Mouse (Mus musculus): ENCODE results near the gene Cd300lb. TPM values are rescaled to one million over a fixed set of nuclear protein-coding genes. Genes with fewer than 3 reads are reported as not detected.
"Not testable (repeated sequence)": the region's sequence is repeated elsewhere in the genome, so short reads cannot be mapped to it uniquely, and the experiment has no call there.

Cd300lb gene
- total RNA-seq (2021), result under 1 TPM; 0.33 to 0.37 TPM
- long read RNA-seq, experiment 1, result 0 reads
- long read RNA-seq, experiment 2, result 0 reads

DNA sequence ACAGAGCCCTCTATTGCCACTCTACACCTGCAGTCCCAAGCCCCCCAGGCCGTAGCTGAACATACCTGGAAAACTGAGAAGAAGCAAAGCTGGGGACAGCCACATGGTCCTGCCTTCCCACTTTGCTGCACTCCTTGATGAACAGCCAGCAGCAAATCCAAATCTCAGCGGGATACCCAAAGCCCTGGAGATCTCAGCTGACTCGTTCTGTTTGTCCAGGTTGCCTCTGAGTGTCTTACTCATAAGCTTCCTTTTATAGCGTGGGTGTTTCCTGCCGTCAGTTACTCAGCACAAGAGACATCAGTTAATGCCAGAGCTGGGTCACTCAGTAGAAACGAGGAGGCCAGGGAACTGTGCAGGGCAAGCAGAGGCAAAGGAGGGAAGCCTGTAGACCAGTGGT, at the start of gene Cd300lb:
TSS of gene Cd300lb (minus strand) at position 243 of the 400 bp plus-strand sequence.
- intact Hi-C loops (cut with DNase I), result no loop called here
- DNase-seq, result no peak

DNA sequence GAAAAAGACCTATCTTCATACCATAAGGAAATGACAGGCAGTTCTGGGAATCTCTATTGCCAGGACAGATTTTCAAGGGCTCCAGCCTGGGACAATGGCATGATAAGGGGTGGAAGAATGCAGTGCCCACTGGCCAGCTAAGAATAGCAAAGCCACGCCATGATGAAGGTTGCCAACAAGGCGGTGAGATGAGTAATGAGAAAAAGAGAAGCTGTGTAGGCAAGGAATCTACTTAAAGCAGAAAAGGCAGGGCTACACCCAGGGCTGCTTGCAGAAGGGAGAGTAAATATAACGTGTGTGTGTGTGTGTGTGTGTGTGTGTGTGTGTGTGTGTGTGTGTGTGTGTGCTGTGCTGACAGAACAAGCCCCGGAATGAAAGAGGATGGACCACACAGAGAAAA, 47.7 kb upstream of the Cd300lb start:
- intact Hi-C loops (cut with DNase I), result no loop called here

DNA sequence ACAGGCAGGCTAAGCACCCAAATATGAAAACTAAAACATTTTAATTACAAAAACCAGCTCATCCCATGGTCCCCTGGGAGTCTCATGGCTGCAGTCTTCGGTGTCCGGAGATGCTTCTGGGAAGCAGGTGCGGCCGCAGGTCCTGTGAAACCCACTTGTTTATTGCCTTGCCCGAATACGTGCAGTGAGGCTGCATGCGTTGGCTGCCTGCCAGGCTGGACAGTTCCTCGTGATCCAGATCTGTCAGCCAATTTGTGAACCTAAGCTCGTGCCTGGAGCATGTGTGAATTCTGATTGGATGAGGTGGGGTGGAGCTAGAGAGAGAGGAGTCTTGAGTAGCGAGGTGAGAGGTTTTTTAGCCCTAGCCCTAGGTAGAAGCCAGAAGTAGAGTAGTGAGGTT, 38.5 kb upstream of the Cd300lb start:
- intact Hi-C loops (cut with DNase I), result no loop called here

More for the DNA sequence above, 47.7 kb upstream of the Cd300lb start:
- DNase-seq, result no peak

DNA sequence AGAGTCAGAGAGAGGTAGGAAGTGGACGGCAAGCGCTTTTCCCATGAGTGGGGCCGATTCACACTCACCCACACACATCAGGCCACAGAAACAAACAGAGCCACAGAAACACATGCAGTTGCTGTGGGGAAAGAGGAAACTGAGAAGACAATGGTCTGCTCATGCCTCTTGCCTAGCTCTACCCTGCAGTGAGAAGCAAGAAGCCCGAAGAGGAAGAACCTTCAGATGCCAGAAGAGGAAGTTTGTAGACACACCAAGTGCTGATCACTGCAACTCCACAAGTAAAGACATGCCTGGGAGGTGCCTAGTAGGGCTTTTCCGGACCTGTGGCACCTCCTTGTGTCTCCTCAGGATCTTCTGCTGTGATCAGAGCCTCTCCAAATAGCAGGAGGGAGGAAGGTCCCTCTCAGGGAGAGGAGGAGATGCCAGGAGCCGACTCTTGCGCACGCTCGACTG, 34.6 kb upstream of the Cd300lb start, which contains the start of gene Cd300c:
TSS of gene Cd300c (minus strand) at position 406 of the 456 bp plus-strand sequence.
- no peak for DNase-seq
- intact Hi-C loops (cut with DNase I), result no loop called here

More for the DNA sequence above, 38.5 kb upstream of the Cd300lb start:
- DNase-seq, result no peak

DNA sequence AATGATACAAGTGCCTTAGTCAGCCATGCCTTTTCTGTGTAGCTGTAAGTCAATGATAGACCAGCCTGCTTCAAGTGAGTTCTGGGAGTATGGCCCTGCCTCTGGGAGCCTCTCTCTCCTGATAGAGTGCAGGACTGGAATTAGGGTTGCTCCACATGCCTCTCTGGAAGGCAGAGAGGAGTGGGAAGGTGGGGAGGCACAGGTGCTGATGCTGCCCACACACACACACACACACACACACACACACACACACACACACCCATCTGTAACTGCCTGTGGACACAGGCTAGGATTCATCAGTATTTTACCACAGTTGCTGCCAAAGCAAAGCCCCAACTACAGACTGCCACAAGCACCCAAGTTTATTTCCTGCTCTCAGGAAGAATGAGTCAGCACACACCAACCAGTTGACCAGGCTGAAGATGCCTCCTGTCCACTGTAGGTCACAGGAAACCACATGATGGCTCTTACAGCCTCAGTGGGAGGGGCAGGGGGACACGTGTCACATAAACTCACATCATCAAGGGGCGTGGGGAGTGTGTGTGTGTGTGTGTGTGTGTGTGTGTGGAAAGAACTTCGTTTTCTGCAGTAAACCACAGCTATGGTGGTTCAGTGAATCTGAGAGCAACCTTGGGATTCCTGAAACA, 31.1 kb upstream of the Cd300lb start:
- intact Hi-C loops (cut with DNase I), result no loop called here

DNA sequence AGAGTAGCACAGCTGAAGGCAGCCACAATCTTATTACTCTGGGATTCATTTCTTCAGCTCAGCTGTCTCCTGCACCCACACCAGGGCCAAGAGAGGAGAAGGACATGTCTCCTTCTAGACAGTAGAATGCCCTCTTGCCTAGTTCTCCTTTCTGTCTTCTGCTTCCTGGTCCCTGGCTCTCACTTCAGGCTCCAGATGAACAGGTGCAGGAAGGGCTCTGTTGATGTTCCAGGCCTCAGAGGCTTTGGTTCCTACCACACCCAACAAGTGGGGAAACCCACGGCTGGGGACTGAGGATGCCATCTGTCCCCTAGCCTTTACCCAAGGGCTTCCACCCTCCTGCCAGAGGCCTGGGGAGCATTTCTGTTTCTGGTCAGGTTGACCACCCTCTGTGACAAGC, 26.2 kb upstream of the Cd300lb start:
- no peak for DNase-seq
- intact Hi-C loops (cut with DNase I), result no loop called here

More for the DNA sequence above, 31.1 kb upstream of the Cd300lb start:
- no peak for DNase-seq

DNA sequence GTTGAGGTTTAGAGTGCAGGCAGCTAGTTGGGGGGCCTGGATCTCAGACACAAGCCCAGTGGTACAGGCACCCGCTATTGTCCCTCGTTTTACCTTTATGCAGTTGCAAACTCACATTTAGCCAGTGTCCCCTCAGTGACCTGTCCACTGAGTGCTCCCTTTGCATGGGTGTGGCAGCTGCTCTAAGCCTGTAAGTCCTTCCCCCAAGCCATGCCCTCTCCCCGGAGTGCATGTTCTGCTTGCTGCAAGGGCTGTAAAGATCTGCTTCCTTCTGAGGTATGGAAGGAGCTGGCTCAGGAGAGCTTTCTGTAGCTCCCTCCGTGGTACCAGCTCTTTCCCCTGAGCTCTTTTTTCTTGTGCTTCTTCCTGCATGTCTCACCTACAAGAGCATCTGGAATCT, 595 bp downstream of the Cd300lb start:
- no peak for DNase-seq
- intact Hi-C loops (cut with DNase I), result no loop called here

DNA sequence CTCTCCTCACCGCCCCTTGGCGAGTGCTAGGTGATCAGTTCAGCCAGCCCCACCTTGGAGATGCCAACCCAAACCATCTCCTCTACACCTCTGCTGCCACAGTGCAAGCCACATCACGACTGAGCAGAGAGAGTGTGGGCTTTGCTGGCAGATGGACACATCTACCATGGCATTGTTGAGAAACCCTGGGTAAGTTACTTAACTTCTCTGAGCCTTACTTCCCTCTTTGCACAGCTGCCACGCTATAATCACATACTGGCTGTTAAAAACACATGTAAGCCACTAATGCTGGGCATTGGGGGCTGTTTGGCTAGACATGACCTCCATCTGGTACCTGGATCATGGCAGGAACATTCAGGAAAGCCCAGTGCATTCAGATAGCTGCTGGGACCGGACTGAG, 3.1 kb downstream of the Cd300lb start:
- no peak for DNase-seq
- intact Hi-C loops (cut with DNase I), result no loop called here

DNA sequence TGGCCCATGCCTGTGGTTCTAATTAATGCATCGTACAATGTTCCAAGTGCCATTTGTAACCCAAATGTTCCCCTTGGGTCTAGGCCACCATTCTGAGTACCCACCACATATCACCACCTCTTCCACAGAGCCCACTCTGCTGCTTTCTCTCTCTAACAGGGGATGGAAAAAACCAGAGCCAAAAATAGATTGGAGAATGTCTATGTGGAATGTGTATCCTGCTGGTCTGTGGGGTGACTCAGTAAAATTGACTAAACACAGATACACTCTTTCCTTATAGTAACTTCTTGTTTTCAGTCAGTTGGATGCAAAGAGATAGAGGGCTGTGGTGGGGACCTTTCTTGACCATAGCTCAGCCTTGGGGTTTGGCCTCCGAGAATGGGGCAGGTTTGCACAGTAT, 4.6 kb downstream of the Cd300lb start:
- no peak for DNase-seq
- intact Hi-C loops (cut with DNase I), result no loop called here

DNA sequence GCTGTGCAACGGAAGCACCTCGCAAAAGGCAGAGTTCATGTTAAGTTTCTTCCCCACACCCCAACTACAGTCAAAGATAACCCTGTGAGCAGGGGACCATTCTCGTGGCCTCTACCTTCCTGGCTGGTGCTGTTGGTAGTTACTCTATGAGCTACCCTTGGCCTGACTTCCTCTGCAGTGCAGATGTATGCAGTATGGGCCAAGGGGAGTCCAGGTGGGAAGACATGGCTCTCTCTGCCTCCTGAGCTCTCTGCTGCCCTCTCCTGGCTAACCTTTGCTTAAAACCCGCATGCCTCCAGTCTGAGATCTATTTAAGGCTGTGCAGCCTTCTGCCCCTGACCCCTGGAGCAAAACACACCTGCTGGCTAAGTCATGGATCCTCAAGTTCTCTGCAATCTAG, 10.2 kb downstream of the Cd300lb start:
- no peak for DNase-seq
- intact Hi-C loops (cut with DNase I), result no loop called here

DNA sequence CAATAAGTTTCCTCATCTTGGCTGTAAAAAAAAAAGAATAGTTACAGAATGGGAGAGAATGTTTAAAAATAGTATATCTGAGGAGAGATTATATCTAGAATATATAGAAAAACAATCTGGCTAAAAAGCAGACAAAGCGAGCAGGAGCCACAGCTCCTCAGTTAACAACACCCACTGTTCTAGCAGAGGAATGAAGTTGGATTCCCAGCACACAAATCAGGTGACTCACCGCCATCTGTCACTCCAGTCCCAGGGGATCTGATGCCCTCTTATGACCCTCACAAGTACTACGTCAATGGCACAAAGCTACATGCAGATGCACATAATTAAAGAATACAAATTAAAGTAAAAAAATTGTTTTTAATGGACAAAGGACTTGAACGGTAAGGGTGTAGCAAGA, 11.7 kb downstream of the Cd300lb start:
- intact Hi-C loops (cut with DNase I), result no loop called here
- DNase-seq, result no peak

DNA sequence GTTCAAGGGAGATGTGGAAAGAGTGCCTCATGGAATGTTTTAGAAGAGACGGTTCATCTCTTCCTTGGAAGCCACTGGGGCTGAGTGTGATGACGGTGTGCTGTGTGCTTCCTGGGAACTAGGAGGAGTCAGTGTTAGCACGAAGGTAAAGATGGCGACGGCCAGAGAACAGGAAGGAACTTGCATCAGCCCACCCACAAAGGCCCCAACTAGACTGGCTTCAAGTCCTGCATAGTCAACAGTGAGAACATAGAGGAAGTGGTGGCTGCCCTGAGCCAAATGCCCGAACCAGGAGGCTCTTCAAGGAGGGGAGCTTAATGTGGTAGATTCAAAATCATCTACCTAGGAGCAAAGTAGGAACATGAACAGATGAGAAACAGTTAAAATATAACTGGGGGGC, 17.1 kb downstream of the Cd300lb start:
- no peak for DNase-seq
- intact Hi-C loops (cut with DNase I), result no loop called here

DNA sequence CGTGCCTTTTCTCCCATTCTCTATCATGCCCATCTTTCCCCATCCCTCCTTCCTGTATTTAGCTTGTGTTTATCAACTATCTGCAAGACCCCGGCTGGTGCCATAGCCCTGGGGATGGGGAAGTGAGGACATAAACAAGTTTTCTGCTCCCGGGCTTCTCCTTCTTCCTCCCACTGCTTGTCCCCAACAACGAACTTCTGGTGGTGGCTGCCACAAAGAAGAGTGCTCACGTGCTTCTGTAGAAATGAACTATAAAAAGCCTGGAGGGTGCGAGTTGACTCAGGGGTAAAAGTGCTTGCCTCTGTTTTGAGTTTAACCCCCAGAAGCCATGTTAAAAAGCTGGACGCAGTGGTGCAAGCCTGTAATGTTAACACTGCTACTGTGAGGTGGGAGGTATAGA, 19.2 kb downstream of the Cd300lb start:
- intact Hi-C loops (cut with DNase I), result loop anchor here (5.0 kb wide), 1 partner anchor 168 kb away; no protein-coding TSS in a partner anchor
- no peak for DNase-seq

DNA sequence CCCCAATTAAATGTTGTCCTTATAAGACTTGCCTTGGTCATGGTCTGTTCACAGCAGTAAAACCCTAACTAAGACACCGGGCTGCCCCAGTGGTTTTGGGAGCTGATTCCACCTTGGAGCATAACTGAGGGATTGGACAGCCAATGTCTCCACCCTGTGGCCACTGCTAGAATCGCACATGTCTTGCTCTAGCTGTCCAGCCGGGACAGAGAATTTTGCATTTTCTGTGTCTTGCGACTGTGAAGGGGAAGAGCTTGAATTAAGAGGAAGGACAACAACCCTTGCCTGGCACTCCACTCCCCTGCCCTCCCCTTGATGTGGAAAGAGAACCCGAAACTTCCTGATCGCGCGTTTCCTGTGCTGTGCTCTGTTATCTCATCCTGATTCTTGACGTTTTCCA, 21.3 kb downstream of the Cd300lb start:
- peak; percentile 67 to 72 for DNase-seq
- intact Hi-C loops (cut with DNase I), result loop anchor here (1.0 to 5.0 kb wide), 2 partner anchors 101 to 166 kb away; no protein-coding TSS in a partner anchor

DNA sequence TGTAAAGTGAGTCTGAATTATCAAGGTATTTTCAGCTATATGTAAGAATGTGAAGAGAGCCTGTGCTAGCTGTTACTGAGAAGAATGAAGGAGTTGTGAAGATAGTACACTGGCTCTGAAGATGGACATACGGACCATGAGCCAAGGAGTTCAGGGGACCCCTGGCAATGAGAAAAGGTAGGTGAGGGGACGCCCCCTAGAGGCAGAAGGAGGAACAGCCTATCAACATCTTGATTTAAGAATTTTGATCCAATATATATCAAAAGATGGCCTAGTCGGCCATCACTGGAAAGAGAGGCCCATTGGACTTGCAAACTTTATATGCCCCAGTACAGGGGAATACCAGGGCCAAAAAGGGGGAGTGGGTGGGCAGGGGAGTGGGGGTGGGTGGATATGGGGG, 24.6 kb downstream of the Cd300lb start:
- intact Hi-C loops (cut with DNase I); DNase-seq: not testable (repeated sequence)

DNA sequence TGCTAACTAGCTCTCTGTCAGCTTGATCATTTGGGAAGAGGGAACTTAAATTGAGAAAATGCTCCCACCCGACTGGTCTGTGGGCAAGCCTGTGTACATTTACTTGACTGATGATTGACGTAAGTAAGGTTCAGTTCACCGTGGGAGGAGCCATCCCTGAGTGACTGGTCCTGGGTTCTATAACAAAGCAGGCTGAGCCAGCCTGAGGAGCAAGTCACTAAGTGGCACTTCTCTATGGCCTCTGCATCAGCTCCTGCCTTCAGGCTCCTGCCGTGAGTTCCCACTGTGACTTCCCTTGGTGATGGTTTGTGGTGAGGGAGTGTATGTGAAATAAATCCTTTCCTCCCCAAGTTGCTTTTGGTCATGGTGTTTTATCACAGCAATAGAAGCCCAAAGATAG, 26.1 kb downstream of the Cd300lb start:
- DNase-seq, result no peak
- intact Hi-C loops (cut with DNase I), result no loop called here

DNA sequence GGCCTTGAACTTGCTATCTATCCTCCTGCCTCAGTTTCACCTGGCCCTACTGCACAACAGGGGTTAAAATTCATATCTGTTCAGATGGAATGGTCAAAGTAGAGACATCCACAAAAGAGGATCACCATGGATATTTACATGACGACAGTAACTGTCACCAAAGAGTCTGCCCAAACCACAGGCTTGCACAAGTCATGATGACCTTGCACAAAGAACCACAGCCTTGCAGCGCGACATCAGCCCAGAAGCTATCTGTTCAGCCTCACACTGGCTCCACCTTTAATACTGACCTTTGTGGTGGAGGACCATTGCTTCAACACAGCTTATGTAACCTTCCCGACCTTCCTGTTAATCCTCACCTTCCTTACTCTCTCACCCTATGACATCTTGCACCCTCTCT, 26.6 kb downstream of the Cd300lb start:
- no peak for DNase-seq
- intact Hi-C loops (cut with DNase I), result no loop called here

DNA sequence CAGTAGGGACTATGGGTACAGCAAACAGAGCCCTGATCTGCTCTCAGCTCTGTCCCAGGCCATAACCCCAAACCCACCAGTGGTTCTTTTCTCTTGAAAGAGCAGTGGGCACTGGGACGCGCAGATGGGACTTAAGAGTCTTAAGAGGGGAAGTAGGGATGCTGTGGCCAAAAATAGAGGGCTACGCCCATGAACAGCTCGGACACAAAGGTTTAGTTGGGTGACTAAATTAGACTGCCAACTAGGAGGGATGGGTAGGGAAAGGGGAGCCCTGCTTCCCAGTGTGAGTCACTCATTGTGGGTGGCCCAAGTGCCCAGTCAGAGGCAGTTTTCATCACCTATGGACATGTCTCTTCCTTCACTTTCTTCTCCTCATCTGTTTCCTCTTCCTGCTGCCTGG, 31.0 kb downstream of the Cd300lb start:
- no peak for DNase-seq
- intact Hi-C loops (cut with DNase I), result no loop called here

DNA sequence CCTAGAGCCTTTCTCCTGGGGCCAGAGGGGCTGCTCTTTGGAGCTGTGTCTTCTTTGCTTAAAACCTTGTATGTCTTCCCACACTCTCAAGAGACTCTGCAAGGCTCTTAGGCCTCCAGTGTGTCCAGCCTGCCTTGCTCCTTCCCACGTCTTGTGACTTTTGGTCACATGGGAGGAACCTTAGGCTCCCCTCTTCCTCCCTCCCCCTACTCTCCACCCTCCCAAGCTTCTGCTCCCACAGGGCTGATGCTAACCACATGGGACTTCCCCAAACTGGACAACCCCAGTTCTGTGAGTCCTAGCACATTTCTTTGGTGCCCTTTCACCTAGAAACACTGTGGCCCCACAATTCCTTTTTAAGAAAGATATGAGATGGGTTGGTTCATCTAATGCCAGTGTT, 36.2 kb downstream of the Cd300lb start:
- no peak for DNase-seq
- intact Hi-C loops (cut with DNase I), result no loop called here

DNA sequence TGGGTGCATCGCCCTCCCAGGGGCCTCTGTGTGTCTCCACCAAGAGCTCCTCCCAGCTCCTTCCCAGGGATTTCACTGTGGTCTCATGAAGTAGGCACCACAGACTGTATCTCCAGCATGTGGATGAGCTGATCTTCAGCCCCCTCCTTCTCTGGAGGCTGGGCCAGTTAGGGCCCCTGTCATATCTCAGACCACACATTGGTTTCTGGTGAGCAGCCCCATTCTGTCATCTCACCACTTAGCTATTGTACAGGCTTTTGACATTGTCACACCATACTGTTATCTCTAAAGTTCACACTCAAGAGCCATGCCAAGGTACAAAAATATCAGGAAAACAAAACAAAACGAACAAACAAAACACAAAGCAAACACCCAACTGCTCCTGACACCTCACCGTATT, 38.1 kb downstream of the Cd300lb start:
- intact Hi-C loops (cut with DNase I), result no loop called here
- DNase-seq, result no peak

DNA sequence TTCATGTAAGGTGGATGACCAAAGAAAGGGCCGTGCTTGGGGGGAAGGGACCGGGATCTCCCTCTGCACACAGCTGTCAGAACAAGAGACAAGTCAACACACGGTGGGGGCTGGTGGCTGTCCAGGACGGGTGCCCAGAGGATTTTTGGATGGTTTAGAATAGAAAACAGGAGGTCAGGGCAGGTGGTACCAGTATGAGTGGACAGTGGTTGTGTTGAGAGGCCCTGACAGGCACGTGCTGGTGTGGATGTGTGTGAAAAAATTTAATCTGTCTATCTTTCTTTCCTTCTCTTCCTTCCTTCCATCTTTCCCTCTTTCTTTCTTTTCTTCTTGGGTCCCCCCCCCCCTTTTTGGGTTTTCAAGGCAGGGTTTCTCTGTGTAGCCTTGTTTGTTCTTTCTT, 43.6 kb downstream of the Cd300lb start:
- intact Hi-C loops (cut with DNase I), result no loop called here
- no peak for DNase-seq

DNA sequence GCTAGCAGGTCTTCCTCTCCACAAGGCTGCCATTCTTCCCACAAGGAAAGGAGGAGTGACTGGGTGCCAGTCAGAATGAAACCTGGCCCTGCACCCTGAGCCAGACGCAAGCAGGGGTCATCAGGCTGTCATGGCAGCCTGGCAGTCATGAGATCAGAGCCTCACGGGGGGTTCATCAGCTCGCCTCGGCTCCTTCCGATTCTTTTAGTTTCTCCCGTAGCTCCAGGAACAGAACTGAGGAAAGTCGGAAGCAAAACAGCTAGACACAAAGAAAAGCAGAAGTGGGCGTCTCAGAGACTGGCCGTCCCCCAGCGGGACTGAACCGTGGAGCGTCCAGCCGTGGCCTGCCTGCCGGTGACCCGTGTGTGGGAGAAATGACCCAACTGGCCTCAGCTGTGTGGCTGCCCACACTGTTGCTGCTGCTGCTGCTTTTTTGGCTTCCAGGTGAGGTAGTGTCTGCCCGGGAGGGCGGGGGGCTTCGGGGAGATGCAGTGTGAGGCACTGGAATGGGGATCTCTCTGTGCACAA, 44.1 kb downstream of the Cd300lb start, which contains the start of gene Cd300a:
TSS of gene Cd300a (plus strand) at position 51 of the 528 bp plus-strand sequence.
- no peak for DNase-seq

More for the DNA sequence above, 44.1 kb downstream of the Cd300lb start, which contains the start of gene Cd300a:
- intact Hi-C loops (cut with DNase I), result no loop called here
